Mouse (Mus musculus): ENCODE data around the gene Plk3. TPM values are rescaled to one million over a fixed set of nuclear protein-coding genes. Genes with fewer than 3 reads are reported as not detected.

Gene Plk3
- polyA plus RNA-seq, 1 experiment from 2014 or later: 29.6 TPM

GRCm38 (mm10) chr4:117150212-117150733, 16.5 kb upstream of the Plk3 start:
- Histone ChIP-seq H3K9me3 (replicated peaks) (no peaks in the 10 kb centered on the region), H3K27ac (no peak overlapping the region), H3K4me2 (replicated peaks) (no peak overlapping the region), H3K27me3 (no peaks in the 10 kb centered on the region), H3K36me3 (peaks cover 66% of the 10 kb centered on the region), H3K4me3 (no peak overlapping the region), H3K9ac (no peak overlapping the region), H3K4me1 (peaks cover 17% of the 10 kb centered on the region; the same call in 1 of the 2 replicates)
- 87% methylated on average over 6 of the region's 6 CpGs for WGBS
- no peak for ATAC-seq (ENCODE audit: low FRiP score)

- no peak overlapping the region for H3K4me2 ChIP-seq (replicated peaks)
- H3K36me3 ChIP-seq: peaks cover 62% of the 10 kb centered on the region
These were observed 15.8 kb upstream of the Plk3 start for GRCm38 (mm10) chr4:117149291-117150211.

GRCm38 (mm10) chr4:117148815-117149214, 15.1 kb upstream of the Plk3 start:
- Histone ChIP-seq H3K27me3 (no peaks in the 10 kb centered on the region), H3K4me1 (peaks cover 4% of the 10 kb centered on the region; the same call in 1 of the 2 replicates), H3K4me2 (replicated peaks) (no peak overlapping the region), H3K9me3 (replicated peaks) (no peaks in the 10 kb centered on the region), H3K27ac (no peak overlapping the region), H3K36me3 (peaks cover 54% of the 10 kb centered on the region), H3K4me3 (no peak overlapping the region), H3K9ac (no peak overlapping the region)
- WGBS: 70% methylated on average over 24 of the region's 24 CpGs
- ATAC-seq (ENCODE audit: low FRiP score): no peak

More at GRCm38 (mm10) chr4:117149291-117150211, 15.8 kb upstream of the Plk3 start:
- H3K9ac ChIP-seq: no peak overlapping the region
- no peaks in the 10 kb centered on the region for H3K9me3 ChIP-seq (replicated peaks)
- no peak overlapping the region for H3K27ac ChIP-seq
- no peak overlapping the region for H3K4me3 ChIP-seq
- WGBS: 72% methylated on average over 6 of the region's 6 CpGs
- H3K4me1 ChIP-seq: peaks cover 11% of the 10 kb centered on the region; the same call in 1 of the 2 replicates
- no peak for ATAC-seq (ENCODE audit: low FRiP score)
- no peaks in the 10 kb centered on the region for H3K27me3 ChIP-seq

GRCm38 (mm10) chr4:117148047-117148713, 14.4 kb upstream of the Plk3 start:
- Histone ChIP-seq H3K4me2 (replicated peaks) (no peak overlapping the region), H3K27ac (no peak overlapping the region)
- no peak for ATAC-seq (ENCODE audit: low FRiP score)

GRCm38 (mm10) chr4:117146176-117146575, 12.4 kb upstream of the Plk3 start:
- no peak overlapping the region for H3K27ac ChIP-seq
- H3K9me3 ChIP-seq (replicated peaks): no peaks in the 10 kb centered on the region
- 0 out of 2 replicates have a peak, but pooled peaks cover 4% of the 10 kb centered on the region for H3K27me3 ChIP-seq
- no peak for ATAC-seq (ENCODE audit: low FRiP score)
- H3K9ac ChIP-seq: no peak overlapping the region
- no peaks in the 10 kb centered on the region for H3K4me1 ChIP-seq
- 26% methylated on average over 15 of the region's 15 CpGs for whole genome bisulfite sequencing
- H3K4me3 ChIP-seq: no peak overlapping the region
- H3K4me2 ChIP-seq (replicated peaks): no peak overlapping the region
- H3K36me3 ChIP-seq: peaks cover 30% of the 10 kb centered on the region

More at GRCm38 (mm10) chr4:117148047-117148713, 14.4 kb upstream of the Plk3 start:
- peaks cover 48% of the 10 kb centered on the region for H3K36me3 ChIP-seq
- 87% methylated on average over 18 of the region's 18 CpGs for WGBS
- H3K4me1 ChIP-seq: no peaks in the 10 kb centered on the region
- no peak overlapping the region for H3K9ac ChIP-seq
- no peaks in the 10 kb centered on the region for H3K9me3 ChIP-seq (replicated peaks)
- no peak overlapping the region for H3K4me3 ChIP-seq
- no peaks in the 10 kb centered on the region for H3K27me3 ChIP-seq

- no peak overlapping the region for H3K4me2 ChIP-seq (replicated peaks)
- no peak for ATAC-seq (ENCODE audit: low FRiP score)
- 0 out of 2 replicates have a peak, but pooled peaks cover 4% of the 10 kb centered on the region for H3K27me3 ChIP-seq
- 93% methylated on average over 13 of the region's 13 CpGs for WGBS
- H3K4me1 ChIP-seq: no peaks in the 10 kb centered on the region
- no peak overlapping the region for H3K9ac ChIP-seq
- H3K27ac ChIP-seq: no peak overlapping the region
- H3K4me3 ChIP-seq: no peak overlapping the region
- H3K36me3 ChIP-seq: peaks cover 21% of the 10 kb centered on the region
- no peaks in the 10 kb centered on the region for H3K9me3 ChIP-seq (replicated peaks)
These were observed 11.5 kb upstream of the Plk3 start for GRCm38 (mm10) chr4:117145248-117145647.

GRCm38 (mm10) chr4:117143023-117143422, 9.3 kb upstream of the Plk3 start:
- no peak overlapping the region for H3K4me3 ChIP-seq
- no peak overlapping the region for H3K9ac ChIP-seq
- no peaks in the 10 kb centered on the region for H3K9me3 ChIP-seq (replicated peaks)
- ATAC-seq (ENCODE audit: low FRiP score): no peak
- WGBS: 62% methylated on average over 7 of the region's 7 CpGs
- H3K27me3 ChIP-seq: 0 out of 2 replicates have a peak, but pooled peaks cover 4% of the 10 kb centered on the region
- H3K36me3 ChIP-seq: peaks cover 1% of the 10 kb centered on the region; the same call in 1 of the 2 replicates
- no peak overlapping the region for H3K27ac ChIP-seq
- no peak overlapping the region for H3K4me2 ChIP-seq (replicated peaks)
- H3K4me1 ChIP-seq: no peaks in the 10 kb centered on the region

GRCm38 (mm10) chr4:117140613-117141012, 6.8 kb upstream of the Plk3 start:
- H3K27me3 ChIP-seq: 0 out of 2 replicates have a peak, but pooled peaks cover 4% of the 10 kb centered on the region
- no peak overlapping the region for H3K4me3 ChIP-seq
- no peak overlapping the region for H3K27ac ChIP-seq
- H3K36me3 ChIP-seq: no peaks in the 10 kb centered on the region
- ATAC-seq (ENCODE audit: low FRiP score): no peak
- no peaks in the 10 kb centered on the region for H3K9me3 ChIP-seq (replicated peaks)
- H3K4me2 ChIP-seq (replicated peaks): no peak overlapping the region
- no peaks in the 10 kb centered on the region; the same call in 1 of the 2 replicates for H3K4me1 ChIP-seq
- WGBS: 51% methylated on average over 4 of the region's 4 CpGs
- no peak overlapping the region for H3K9ac ChIP-seq

- ATAC-seq (ENCODE audit: low FRiP score): no peak
- WGBS: 0% methylated on average over 2 of the region's 2 CpGs
- H3K9me3 ChIP-seq (replicated peaks): no peaks in the 10 kb centered on the region
- no peak overlapping the region for H3K27ac ChIP-seq
- 0 out of 2 replicates have a peak, but pooled peaks cover 4% of the 10 kb centered on the region for H3K27me3 ChIP-seq
- H3K36me3 ChIP-seq: no peaks in the 10 kb centered on the region
- peaks cover 3% of the 10 kb centered on the region for H3K4me1 ChIP-seq
- H3K9ac ChIP-seq: no peak overlapping the region
- no peak overlapping the region for H3K4me3 ChIP-seq
- H3K4me2 ChIP-seq (replicated peaks): no peak overlapping the region
These were observed 5.5 kb upstream of the Plk3 start for GRCm38 (mm10) chr4:117139217-117139612.

GRCm38 (mm10) chr4:117138295-117139216, 4.8 kb upstream of the Plk3 start:
- Histone ChIP-seq H3K9ac (no peak overlapping the region), H3K4me2 (replicated peaks) (no peak overlapping the region), H3K4me3 (no peak overlapping the region), H3K27me3 (0 out of 2 replicates have a peak, but pooled peaks cover 4% of the 10 kb centered on the region), H3K9me3 (replicated peaks) (no peaks in the 10 kb centered on the region), H3K36me3 (no peaks in the 10 kb centered on the region), H3K4me1 (peaks cover 5% of the 10 kb centered on the region), H3K27ac (no peak overlapping the region)
- WGBS: 70% methylated on average over 16 of the region's 17 CpGs
- no peak for ATAC-seq (ENCODE audit: low FRiP score)

- no peaks in the 10 kb centered on the region for H3K36me3 ChIP-seq
- no peak overlapping the region for H3K27ac ChIP-seq
- H3K4me1 ChIP-seq: peaks cover 23% of the 10 kb centered on the region
These were observed 2.3 kb upstream of the Plk3 start for GRCm38 (mm10) chr4:117136034-117136433.

More at GRCm38 (mm10) chr4:117136034-117136433, 2.3 kb upstream of the Plk3 start:
- no peaks in the 10 kb centered on the region for H3K9me3 ChIP-seq (replicated peaks)
- no peak for ATAC-seq (ENCODE audit: low FRiP score)
- no peak overlapping the region for H3K4me3 ChIP-seq
- H3K27me3 ChIP-seq: 0 out of 2 replicates have a peak, but pooled peaks cover 11% of the 10 kb centered on the region
- no peak overlapping the region for H3K9ac ChIP-seq
- WGBS: 20% methylated on average over 8 of the region's 8 CpGs
- H3K4me2 ChIP-seq (replicated peaks): no peak overlapping the region

Data from hindbrain, embryonic 12.5 days (tissue).